17 mouse cellular contexts compared by ENCODE assay signal in genomic region chr5:136263342-136263741, GRCm38 (mm10). TPM values are rescaled to one million over a fixed set of nuclear protein-coding genes. Genes with fewer than 3 reads are reported as not detected.
DNase-seq lines count a peak whose midpoint lies in the region.
"Had no signal": no experiment of that assay in that cellular context is flagged by ENCODE, and none has a peak within 500 bp of the region (broad histone marks: within the 10 kb centered on the region; RNA-seq: fewer than 3 reads in every experiment).

No protein-coding gene starts in this region.

- DNase-seq in left cerebral cortex, adult 18-20 months (ENCODE audit: low spot score in 2 of 2): peak; percentile 32 to 52
- DNase-seq in left cerebral cortex, adult 9 months (ENCODE audit: low spot score in 2 of 2): no peak
- DNase-seq in brain, adult 2 months (ENCODE audit: low read depth, low spot score): peak; percentile 49
- peak; percentile 30 to 56 for DNase-seq in frontal cortex, postnatal 36 days (ENCODE audit: low spot score in 2 of 2)
- peak; percentile 67 for DNase-seq in right cerebral cortex, postnatal 4 days
- DNase-seq in kidney, postnatal 25 days: no peak
- DNase-seq in kidney, postnatal 36 days: no peak
- DNase-seq: adrenal gland, postnatal 10 days; cerebellum, adult 8-10 months; cerebellum, postnatal 36 days; embryo, embryonic 11 days; layer of hippocampus, adult 9-11 months; lung, postnatal 4 days; midbrain, embryonic 14.5 days; retina, postnatal 1 day; thymus, postnatal 25 days had no signal

RNA-seq across cellular contexts. Expression of gene Sh2b2, which starts 17.0 kb away (rescaled TPM):
- 1 to 10 TPM; 7.5 to 8.4 TPM for total RNA-seq in left cerebral cortex, adult 18-20 months (2021)
- total RNA-seq: MEL had no signal

Comparison
In these comparisons a context has a peak if more than half of its experiments do, and no peak if none do; other contexts are left out.
1. DNase-seq: peak in left cerebral cortex, adult 18-20 months (2 of 2), brain, adult 2 months (single experiment), frontal cortex, postnatal 36 days (2 of 2) and right cerebral cortex, postnatal 4 days (single experiment); none in left cerebral cortex, adult 9 months (0 of 2), kidney, postnatal 25 days (0 of 2) and kidney, postnatal 36 days (0 of 2).